Mouse (Mus musculus) E14TG2a.4 (cell line): Measurements from ENCODE around the gene Thg1l.

Source experiments
- CTCF ChIP-seq: conservative IDR thresholded peaks from 2 replicates; pipeline ENCODE4 v1.5.1; 2014; ENCODE audit warnings: low read length
- POU5F1 ChIP-seq: IDR thresholded peaks from 2 replicates; pipeline ENCODE4 v1.6.1; 2014; ENCODE audit warnings: low read length, borderline replicate concordance

DNA sequence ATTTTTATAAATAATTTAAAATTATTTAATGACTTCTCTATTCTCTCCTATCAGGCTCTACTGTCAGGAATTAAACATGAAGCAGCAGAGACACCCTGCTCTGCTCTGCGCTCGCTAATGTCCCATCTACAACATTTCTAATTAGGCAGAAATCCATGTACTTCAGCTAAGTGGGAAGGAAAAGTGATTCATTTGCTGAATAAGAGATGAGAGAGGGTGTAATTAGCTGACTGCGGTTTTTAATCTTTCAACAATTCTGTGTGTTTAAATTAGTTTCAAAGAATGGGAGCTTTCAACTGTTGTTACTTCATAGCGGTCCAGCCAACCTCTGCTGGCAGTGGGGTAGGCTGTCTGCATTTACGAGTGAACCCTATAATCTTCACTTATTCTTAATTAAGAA lies 44.6 kb downstream of the Thg1l start:
- TF ChIP-seq CTCF, result no peak
- no peak for TF ChIP-seq POU5F1
